Mouse (Mus musculus): ENCODE data around the gene Evi2b.

The Evi2b gene

DNA sequence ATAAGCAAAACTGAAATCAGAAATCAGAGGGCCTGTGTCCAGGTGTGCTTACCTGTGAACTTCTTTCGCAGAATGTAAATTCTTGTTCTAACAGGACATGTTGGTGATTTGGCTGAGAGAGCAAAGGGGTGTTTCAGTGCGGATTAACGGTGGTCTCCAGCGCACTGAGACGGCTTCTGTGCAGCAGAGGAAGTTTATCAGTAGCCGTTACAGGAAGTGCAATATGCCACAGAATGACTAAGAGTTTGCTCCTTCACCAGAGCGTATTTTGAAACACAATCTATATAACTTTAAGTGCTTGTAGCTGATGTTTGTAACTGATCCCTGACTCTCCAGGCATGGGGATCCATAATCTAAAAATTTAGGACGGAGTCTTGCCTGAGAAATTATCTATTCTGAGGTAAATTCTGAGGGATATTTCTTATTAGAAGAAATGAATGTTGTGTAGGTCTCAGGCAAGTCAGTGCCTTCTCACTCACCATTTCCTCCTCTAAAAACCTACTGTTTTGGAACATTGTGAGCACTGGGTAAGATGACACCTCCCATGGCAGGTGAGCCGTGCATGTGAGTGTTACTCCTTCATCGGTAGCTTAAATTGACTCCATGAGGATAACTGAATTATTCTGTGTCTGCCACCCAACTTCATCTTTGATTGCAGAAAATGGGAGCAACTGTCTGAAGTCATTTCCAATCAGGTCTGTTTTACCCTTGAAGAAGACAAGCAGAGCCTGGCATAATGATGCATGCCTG lies at the start of gene Evi2b:
TSS of gene Evi2b (minus strand) at position 203 of the 750 bp plus-strand sequence.
- DNase-seq, result peak; percentile 68

DNA sequence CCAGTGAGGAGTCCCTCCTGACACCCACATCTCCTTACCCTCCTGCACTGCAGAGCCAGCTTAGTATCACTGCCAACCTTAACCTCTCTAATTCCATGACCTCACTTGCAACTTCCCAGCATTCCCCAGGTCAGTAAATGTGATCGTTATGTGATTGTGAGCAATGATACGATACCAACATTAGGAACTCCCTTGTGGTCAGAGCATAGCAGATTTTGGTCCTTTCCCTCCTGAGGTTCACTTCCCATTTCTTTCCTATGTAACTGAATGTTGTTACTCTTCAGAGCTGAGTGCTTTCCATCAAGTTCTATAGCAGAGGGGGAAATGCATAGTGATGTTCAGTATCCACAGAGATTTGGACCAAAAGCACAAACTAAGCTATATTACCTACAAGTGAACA lies 46.8 kb upstream of the Evi2b start:
- no peak for DNase-seq

DNA sequence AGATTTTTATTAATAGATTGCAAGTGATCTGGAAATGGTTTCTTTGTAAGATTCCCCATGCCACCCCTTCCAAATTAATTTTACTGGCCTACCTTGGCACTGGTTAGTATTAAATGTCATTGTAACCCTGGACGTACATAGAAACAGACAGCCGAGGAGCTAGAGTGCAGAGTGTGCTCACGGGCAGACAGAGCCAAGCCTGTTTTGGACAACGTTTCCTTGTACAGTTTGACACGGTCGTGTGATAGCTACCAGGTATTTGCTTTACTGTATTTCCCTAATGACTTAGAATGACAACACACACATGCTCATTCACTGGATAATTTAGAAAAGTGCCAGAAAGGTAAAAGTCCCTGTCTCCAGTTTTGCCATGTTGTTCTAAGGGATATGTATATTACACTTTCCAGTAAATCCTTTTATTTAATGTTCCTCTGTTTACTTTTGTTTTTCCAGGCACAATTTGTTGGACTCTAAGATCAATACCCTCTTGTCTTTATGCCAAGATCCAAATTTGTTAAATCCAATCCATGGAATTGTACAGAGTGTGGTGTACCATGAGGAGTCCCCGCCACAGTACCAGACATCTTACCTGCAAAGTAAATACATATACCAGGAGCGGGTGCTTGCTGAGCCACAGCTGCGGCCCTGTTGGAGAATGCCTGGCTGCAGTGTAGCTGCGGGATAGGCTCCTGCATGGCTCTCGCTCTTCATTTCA lies 44.8 kb upstream of the Evi2b start:
- DNase-seq, result no peak

DNA sequence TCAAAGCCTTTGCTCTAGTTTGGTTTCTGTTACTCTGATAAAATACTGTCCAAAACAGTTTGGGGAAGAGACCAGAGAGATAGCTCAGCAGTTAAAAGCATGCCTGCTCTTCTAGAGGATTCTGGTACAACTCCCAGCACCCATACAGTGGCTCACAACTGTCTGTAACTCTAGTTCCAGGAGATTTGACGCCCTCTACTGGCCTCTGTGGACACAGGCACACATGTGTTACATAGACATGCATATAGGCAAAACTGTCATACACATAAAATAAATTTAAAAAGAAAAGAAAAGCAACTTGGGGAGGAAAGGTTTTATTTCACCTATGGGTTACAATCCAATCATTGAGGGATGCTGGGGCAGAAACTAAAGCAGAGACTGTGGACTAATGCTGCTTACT lies 43.4 kb upstream of the Evi2b start:
- no peak for DNase-seq

DNA sequence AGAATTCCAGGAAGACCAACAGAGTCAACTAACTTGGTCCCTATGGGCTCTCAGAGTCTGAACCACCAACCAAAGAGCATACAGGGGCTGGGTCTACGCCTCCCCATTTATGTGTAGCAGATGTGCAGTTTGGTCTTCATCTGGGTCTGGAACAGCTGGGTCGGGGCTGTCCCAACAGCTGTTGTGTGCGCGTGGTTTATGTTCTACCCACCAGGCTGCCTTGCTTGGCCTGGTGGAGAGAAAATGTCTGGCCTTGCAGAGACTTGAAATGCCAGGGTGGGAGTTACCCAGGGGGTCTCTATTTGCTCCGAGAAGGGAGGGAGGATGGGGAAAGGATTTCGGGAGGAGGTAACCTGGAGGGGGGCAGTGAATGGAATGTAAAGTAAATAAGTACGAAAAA lies 39.9 kb upstream of the Evi2b start:
- DNase-seq, result no peak

DNA sequence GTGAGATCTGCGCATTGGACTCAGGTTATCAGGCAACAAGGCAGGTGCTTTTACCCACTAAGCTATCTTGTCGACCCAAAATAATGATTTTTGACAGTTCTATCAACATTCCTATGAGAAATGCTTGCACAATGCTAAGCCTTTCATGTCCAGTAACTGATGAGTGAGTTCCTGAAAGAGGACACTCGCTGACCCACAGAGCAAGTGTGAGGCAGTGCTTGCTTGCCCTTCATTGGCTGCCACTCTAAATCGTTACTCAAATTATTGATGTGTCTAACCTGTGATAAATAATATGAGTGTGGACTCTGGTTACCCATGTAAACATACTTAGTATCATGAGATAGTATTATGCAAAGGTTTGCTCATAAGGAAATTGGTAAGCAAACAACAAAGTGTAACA lies 37.0 kb upstream of the Evi2b start:
- no peak for DNase-seq

DNA sequence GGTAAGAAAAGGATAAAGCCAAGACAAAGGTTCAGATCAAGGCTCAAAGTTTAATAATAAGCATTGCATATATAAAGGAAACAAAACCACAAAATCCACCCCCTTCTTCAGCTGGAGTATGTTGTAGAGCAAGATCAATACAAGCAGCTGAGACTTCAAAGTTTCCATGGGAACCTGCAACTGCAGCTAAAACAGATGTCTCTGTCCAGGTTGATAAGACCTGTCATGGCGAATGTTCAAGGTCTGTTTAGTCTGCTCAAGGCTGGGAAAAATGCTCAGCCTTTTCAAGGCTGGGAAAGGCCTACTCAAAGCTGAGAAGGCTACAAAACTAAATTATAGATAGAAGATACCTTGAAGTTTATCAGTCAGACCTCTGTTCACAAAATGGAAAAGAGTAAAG lies 29.1 kb upstream of the Evi2b start:
- DNase-seq, result no peak

DNA sequence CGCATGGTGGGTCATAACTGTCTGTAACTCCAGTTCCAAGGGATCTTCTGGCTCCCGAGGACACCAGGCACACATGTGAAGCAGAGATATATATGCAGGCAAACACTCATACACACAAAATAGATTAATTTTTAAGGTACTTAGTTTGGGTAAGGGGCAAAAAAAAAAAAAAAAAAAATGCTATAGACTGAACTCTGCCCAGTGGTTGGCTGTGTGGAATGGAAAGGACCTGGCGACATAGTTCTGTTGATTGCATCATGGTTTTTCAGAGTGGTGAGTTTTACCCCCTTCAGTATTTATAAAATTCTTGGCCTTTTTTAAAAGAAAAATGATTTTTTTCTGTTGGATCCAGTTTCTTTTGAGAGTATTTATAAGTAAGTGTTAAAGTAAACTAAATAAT lies 12.7 kb upstream of the Evi2b start:
- DNase-seq, result no peak

DNA sequence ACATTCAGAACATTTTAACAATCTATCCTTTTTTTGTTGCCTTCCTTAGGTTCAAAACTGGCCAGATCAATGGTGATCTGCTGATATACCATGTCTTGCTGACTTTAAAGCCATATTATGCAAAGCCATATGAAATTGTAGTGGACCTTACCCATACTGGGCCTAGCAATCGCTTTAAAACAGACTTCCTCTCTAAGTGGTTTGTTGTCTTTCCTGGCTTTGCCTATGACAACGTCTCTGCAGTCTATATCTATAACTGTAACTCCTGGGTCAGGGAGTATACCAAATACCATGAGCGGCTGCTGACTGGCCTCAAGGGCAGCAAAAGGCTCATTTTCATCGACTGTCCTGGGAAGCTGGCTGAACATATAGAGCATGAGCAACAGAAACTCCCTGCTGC lies 12.0 kb upstream of the Evi2b start:
- no peak for DNase-seq

DNA sequence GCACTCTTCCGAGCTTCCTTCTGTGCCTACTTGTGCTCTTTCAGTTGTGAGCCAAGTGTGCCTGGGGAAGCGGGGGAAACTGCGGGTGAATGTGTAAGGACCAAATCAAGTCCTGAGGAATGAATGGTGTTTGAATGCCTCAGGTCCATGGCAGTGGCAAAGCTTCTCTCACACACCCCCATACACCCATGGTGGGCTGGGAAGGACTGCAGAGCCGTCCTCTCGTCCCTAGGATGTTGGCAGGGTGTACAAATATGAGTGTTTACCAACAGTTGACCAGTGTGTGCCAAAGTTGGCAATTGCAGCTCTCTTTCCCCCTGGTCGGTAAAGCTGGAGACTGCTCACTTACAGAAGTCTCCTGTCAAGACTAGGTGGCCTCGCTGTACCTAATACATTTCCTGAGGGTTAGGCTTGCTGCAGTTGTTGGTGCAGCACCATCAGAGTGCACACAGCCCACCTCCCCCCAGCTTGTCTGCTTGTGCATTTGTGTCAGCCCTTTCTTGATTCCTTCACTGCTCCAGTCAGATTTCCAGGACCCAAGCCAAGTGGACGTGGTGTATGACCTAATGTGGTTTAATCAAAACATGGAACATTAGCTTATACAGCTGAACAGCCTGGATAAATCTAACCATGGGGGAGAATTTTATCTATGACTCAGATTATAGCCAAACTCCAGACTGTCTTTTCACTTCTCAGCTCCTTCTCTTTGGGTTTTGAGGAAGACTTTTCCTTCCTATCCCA lies 10.6 kb upstream of the Evi2b start:
- DNase-seq, result no peak

DNA sequence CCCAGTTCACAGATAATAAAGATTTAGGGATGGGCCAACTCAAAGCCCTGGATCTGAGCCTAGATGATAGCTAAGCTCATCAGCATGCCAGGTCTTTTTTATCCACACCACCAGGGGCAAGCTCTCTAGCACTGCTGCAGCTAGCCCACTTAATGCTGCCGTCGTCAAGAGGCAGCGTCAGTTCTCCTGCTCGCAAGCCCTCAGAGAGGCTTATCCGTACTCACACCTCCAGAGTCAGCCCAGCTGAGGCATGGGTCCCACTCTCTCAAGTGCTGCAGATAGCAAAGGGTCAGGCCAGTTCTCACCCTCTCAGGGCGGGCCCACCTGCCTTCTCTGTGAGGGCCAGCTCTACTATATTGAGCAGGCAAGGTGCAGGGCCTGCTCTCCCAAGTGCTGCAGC lies 9.7 kb upstream of the Evi2b start:
- DNase-seq, result no peak

DNA sequence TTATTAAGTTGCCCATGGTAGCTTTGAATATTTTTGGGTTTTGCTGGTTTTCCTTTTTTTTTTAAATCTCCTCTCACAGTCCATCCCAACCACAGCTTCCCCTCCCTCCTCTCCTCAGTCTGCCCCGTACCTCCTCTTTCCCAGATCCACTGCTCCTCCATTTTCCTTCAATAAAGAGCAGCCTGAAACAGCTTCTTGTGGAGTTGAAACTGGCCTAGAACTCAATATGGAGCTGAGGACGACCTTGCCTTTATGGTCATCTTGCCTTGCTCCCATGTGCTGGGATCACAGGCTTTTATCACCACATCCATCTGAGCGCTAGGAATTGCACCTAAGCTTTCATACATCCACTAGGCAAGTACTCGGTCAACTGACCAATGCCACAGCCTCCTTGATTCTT lies 7.9 kb upstream of the Evi2b start:
- no peak for DNase-seq

DNA sequence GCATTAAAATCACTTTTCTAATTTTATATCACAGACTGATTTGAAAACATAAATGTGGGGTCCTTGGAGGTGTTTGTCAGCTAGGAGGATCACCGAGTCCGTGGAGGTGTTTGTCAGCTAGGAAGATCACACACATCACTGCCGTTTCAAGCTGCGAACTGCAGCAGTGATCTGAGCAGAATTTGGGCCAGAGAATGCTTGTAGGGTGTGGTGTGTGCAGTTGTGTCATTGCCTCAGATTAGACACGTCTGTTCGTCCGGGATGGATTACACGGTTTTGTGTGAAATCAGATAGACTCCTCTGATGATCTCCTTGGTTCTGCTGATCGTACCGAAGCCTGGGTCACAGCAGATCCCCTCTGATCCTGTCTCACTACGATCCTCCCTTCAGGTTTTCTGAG lies 7.2 kb upstream of the Evi2b start:
- no peak for DNase-seq

DNA sequence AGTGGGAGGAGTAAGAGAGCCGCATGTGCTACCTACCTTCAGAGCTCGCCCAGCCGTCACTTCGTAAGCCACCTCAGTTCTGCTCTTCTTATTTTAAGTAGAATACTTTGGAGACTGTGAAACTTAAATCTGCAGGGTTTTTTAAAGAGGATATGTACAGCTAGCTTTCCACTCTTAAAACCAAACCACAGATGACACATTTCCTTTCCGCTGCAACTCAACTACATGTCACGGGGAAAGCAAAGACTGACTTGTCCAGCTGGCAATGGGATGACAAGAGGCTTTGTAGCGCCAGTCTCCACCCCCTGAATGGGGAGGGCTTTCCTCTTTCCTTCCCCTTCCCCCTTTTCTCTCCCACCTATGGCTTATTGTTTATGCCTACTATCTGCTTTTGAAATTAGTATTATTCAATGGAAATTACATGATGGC lies 6.8 kb upstream of the Evi2b start, which contains the start of the genes Evi2 and Evi2a:
TSS of gene Evi2 (minus strand) at position 257 of the 429 bp plus-strand sequence.
TSS of gene Evi2a (minus strand) at position 277 of the 429 bp plus-strand sequence.
- no peak for DNase-seq

DNA sequence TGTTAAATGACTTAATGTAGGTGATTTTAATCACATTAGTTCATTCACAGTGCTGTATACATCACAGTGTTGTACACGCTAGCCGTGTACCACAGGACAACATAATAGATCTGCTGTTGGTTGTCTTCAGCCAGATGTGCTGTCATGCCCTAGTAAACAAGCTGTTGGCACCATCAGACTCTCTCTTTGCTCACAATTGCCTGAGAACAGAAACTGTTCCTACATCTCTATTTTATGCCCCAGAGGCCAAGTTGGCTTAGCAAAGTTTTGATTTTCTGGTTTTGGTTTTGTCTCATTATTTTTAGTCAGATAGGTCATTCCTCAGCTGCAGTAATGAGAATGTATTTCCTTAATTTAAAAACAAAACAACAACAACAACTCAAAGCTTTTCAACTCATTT lies 6.2 kb upstream of the Evi2b start:
- no peak for DNase-seq

DNA sequence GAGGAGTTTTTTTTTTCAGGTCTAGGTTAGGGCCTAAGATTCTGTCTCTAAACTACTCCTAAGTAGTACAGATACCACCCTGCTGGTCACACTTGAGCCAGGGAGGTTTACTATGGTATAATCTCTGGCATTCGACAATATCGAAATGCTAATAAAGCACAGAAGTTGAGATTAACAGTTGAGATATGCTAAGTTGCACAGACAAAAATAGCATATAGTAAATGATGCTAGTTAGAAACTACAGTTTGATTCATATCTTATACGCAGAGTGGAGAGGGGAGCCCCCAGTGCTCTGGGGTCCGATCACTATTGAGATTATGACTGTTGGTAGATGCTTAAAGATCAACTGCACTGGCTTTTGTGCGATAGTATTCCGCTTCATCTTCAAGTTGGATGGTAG lies 5.7 kb upstream of the Evi2b start:
- DNase-seq, result no peak

DNA sequence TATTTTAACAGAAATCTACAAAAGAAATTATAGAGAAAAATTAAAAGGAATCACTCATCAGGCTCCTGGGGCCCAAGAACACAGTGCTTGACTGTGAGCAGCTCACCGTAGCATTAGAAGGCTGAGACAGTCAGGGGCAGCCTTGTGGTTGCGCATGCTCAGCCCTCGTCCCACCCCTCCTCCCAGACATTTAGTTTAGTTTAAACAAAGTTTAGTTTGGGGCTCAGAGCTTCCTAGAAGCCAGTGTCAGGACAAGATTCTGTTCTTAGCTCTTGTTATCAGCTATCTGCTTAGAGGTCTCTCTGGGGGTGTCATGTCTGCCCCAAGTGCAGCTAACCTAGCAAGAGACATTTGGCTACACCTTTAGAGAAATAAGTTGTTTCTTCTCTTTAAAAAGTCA lies 5.0 kb upstream of the Evi2b start:
- no peak for DNase-seq

DNA sequence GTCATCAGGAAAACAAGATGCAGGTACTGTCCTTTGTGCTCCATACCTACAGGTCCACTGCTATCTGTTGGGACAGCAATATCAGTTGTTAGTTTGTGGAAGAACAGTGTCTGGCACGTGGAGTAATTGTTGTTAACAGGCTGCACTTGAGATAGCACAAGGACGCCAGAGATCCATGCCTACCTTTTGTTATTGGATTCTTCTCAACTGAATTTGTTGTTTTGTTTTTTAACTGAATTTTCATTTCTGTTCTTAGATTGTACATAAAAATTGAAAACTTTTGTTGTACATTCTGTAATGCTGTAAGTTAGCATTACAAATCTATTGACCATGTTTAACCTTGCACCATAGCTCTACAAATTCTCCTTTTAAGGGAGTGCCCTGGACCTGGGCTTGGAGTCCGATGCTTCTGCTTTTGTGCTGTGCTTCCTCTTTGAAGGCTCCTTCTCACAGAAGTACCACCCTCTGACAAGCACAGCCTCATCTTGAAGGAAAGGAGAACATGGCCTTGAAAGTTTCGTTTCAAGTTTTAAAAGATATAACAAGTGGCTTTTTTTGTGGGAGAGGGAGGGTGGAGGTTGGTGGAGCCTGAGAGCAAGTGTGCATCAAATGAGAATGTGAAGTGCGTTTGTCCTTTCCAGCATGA lies 4.3 kb upstream of the Evi2b start:
- DNase-seq, result no peak

DNA sequence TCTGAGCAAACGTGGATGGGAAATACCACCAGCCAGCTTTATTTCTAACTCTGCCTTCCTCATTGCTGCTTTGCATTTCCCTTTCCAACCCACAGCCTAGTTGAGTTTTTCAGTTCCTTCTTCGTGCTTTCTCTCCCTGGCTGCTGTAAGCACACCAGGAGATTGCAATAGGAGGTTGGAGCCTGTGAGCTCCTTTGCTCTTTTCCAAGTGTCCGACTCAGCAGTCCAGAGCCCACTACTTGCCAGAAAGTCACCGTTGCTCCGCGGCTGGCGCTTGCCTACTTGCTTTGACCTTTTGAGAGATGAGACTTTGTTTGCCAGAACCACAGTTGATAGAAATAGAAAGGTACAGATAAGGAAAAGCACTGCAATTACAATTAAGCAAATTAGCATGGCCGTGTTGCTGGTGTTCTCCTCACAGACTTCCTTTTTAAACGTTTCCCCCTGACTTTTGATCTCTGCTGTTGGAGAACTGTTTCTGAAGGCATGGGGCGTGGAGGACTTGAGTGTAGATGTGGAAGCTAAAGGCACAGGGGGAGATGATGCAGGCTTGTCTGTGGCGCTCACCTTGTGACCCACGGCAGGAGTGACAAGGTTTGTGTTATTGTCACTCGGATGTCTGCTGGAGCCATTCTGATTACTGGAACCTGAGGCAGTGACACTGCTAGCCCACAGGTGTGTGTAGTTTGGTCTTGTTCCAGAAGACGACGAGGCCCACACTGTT lies 3.6 kb upstream of the Evi2b start:
- peak; percentile 38 for DNase-seq

DNA sequence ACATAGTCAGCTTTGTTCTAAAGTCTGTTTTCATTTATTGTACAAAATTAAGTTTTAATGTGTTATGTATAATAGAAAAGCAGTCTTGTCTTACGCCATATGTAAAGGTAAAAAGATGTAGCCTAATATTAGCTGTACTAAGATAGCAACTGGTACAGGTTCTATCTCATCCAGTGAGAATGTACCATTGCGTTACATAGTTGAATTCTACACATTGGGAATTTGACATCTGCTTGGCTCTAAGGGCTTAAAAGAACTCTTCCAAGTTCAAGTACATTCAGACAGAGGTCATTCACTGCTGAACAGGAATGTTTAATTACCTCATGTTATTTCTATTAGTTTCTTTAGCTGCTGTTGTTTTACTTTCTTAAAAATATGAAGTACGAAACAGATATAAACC lies 3.0 kb upstream of the Evi2b start:
- no peak for DNase-seq

DNA sequence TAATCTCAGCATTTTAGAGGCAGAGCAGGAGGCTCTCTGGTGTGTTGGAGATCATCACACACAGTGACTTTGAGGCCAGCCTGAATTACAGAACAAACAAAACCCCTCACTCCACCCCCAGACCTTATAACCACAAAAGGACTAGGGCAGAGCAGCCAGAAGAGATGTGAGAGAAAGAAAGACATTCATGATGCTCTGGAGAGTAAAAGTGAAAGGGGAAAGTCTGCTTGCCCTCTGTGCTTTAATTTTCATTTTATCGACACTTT lies 681 bp upstream of the Evi2b start:
- DNase-seq, result no peak

DNA sequence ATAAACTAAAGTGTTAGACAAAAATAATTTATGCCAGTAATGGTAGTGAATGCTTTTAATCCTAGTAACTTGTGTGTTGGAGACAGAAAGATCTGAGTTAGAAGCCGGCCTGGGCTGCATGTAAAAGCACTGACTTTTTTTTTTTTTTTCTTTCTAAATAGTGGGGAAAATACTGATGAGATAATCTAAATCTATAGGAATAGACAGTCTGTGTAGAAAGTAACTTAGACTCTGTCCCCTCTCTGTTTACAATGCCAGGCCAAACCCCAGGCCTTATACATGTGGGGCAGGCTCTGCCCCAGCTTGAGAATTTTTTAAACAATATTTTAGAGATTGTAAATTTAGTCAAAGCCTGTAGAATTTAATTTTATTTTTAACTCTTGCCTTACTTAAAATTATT lies 618 bp downstream of the Evi2b start:
- no peak for DNase-seq

DNA sequence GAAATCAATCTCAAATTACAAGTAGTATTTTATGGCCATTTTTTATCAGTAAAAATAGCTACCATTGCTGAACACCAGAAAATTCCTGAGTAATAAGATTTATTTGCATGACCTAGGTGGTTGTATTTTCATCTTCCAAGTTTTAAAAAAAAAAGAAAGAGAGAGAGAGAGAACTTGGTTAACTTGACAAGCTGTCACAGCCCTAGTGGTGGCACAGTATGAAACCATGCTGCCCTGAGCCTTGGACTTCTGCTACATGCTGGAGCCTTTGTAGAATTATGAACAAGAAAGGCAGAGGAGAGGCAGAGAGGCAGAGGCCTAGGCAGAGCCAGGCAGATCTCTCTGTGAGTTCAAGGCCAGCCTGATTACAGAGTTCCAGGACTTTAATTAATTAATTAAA lies 1.6 kb downstream of the Evi2b start:
- DNase-seq, result peak; percentile 38

Measured in thymus, postnatal 4 days (tissue).